Mouse (Mus musculus): Measurements from ENCODE around the gene Mettl11b. TPM values are rescaled to one million over a fixed set of nuclear protein-coding genes. Genes with fewer than 3 reads are reported as not detected.
"Not testable (repeated sequence)": the region's sequence is repeated elsewhere in the genome, so short reads cannot be mapped to it uniquely, and the experiment has no call there.

Gene Mettl11b
- 10 to 100 TPM; 21.9 to 42.0 TPM for total RNA-seq (2021)
- long read RNA-seq, experiment 1, transcript Mettl11b-201 (4 exons, 1,790 nt): major isoform, 25 of 41 reads
- long read RNA-seq, experiment 1, partial matches to known transcripts: 0 of 41 reads
- long read RNA-seq, experiment 1, other reads (novel, unspliced or antisense): 16 of 41 reads
- long read RNA-seq, experiment 2, transcript Mettl11b-201 (4 exons, 1,790 nt): major isoform, 29 of 51 reads
- long read RNA-seq, experiment 2, partial matches to known transcripts: 2 of 51 reads
- long read RNA-seq, experiment 2, other reads (novel, unspliced or antisense): 19 of 51 reads

- DNase-seq (ENCODE audit: low spot score): peak; percentile 84
Measured at GRCm38 (mm10) chr1:163725106-163725759, at the start of gene Mettl11b. Gene Mettl11b (minus strand): TSS chr1:163725232.

- DNase-seq (ENCODE audit: low spot score): no peak
Measured at GRCm38 (mm10) chr1:163757462-163758207, 32.6 kb upstream of the Mettl11b start.

- no peak for DNase-seq (ENCODE audit: low spot score)
Measured at GRCm38 (mm10) chr1:163751360-163751992, 26.4 kb upstream of the Mettl11b start.

GRCm38 (mm10) chr1:163737239-163737533 is 12.2 kb upstream of the Mettl11b start:
- DNase-seq (ENCODE audit: low spot score): no peak

GRCm38 (mm10) chr1:163736441-163737238 is 11.6 kb upstream of the Mettl11b start:
- DNase-seq (ENCODE audit: low spot score): no peak

DNA sequence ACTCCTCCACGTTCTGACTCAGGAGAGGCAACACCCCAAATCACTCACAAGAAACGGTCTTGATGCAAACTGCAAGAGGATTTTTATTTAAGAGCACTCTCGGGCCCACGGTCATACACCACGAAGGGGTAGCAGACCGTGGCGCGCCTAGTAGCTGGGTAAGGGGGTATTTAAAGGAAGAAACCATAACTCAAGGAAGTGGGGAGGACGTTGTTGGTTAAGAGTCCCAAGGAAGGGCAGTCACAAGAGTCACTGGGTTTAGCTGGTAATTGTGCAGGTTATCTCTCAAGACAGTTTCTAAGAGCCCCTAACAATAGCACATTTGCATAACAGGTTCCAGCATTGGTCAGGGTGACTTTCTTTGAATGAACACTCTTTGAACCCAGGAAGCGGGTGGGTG is 6.1 kb upstream of the Mettl11b start:
- not testable (repeated sequence) for DNase-seq (ENCODE audit: low spot score)

- DNase-seq (ENCODE audit: low spot score): no peak
Measured at GRCm38 (mm10) chr1:163723913-163724312, 1.1 kb downstream of the Mettl11b start.

DNA sequence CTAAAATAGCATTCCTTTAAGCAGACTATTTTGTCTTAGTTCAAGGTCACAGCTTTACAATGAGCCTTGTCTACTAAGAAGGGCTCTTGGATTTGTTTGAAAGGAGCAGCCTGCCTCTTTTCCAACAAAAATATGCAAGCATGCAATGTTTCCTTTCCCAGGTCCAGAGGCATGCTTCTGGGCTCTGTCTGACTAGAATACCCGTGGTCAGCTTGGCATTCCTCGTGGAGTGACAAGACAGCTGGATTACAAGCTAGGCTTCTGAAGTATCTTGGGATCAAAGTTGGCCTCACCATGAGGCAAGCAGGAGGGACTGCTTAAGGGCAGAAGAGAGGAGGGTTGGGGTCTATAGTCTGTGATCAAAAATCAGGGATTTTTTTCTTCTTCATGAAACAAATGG is 16.4 kb downstream of the Mettl11b start:
- DNase-seq (ENCODE audit: low spot score): peak; percentile 25

DNA sequence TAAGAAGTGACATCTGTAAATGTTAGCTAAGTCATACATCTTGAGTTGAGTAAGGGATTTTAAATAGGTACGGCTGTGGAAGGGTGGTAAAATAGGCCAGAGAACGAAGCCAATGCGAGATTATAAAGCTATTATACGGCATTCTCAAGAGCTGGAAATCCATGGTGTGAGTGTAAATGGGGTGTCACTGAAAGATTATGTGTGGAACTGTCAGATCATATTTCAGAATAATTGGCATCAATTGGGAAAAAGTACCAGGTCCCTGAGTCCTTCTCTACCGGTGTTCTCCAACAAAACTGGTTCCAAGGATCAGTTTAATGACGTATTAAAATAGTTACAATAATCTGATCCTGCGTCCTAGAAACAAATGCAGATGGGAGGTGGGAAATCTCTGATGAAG is 24.5 kb downstream of the Mettl11b start:
- DNase-seq (ENCODE audit: low spot score): no peak

DNA sequence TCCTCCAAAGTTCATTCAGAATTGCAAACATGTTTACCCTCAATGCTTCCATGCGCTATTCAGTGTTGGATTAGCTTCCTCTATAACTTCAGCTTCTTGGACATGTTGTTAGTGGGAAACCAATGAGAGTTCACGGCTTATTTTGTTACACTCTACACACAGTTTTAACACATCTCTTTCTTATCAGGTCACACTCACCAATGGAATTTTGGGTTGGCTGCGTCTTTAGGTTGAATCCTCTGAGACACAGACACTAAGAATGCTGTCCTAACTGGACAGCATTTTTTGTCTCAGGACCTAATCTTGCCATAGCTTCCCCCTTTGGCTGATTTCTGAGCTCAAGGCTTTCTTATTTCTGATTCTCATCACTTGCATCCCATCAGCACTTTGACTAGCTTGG is 25.3 kb downstream of the Mettl11b start:
- no peak for DNase-seq (ENCODE audit: low spot score)

DNA sequence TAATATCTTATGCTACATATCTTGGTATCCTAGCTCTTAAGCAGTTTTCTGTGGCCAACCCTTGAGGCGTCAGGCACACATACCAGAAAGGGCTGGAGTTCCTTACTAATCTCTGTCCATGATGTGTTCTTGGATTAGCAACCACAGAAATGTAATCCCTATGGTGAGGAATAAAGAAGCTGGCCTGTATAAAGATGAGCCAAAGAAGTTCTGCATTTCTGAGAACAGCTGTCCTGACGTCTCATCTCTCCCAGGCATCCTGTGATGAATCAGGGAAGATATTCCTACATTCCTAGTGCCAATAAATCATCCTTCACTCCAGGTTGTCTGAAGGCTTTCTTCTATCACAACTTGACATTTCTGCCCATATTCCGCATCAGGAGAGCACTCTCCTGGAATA is 33.2 kb downstream of the Mettl11b start:
- DNase-seq (ENCODE audit: low spot score): no peak

DNA sequence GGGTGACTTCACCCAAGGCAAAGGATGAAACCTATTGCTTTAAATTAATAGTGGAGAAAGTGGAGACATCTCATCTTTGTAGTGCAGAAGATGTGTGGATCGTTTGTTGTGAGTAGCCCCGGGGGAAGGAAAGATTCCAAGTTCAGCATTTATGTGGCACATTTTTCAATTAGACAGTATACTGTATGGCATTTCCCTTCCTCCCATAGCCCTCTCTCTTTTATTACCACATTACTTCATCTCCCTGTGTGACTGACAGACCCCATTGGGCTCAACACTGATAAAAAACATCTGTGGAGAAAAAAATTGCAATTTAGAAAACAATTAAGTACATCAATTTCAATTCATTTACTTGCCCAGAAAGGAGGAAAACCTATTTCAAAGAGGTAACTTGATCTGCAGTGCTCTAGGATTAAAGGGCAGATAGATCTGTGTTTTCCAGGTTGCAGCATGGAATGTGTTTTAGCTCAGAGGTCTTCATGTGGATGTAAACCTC is 42.0 kb downstream of the Mettl11b start:
- DNase-seq (ENCODE audit: low spot score): no peak

DNA sequence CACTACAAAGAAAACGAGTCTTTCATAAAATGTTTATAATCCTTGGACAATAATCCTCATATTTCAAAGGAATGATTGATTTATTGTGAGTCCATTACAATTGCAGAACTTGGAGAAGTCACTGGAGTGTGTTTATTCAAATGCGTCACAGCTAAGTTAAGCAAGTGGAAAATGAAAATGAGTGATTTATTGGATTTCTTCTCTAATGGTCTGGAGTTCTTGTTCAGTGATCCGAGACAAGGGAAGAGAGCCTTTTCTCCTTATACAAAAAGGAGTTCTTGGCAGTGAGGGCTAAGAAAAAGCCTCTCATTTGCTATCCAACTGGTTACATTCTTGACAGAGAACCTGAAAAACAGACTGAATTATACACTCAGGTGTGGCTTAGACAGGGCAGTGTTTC is 42.9 kb downstream of the Mettl11b start:
- no peak for DNase-seq (ENCODE audit: low spot score)

- no peak for DNase-seq (ENCODE audit: low spot score)
Measured at GRCm38 (mm10) chr1:163672866-163673265, 52.2 kb downstream of the Mettl11b start.

- DNase-seq (ENCODE audit: low spot score): no peak
Measured at GRCm38 (mm10) chr1:163671326-163671725, 53.7 kb downstream of the Mettl11b start.

DNA sequence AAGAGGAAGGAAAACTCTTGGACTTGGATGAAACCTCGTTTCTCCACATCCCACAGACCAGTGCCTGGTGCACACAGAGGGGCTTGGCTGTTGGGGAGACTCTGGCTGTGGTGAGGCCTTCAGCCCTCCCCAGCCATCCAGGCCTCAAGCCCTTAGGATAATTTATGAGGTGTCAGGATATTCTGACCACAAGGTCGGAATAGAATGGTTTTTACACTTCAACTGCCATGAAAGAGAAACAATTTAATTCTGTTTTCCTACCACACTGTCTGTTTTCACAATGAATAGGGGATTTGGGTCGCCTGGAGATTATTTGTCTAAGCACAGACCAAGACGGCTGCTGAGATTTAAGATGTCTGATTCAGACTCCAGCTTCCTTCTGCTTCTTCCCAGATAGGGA is 54.3 kb downstream of the Mettl11b start:
- DNase-seq (ENCODE audit: low spot score): no peak

DNA sequence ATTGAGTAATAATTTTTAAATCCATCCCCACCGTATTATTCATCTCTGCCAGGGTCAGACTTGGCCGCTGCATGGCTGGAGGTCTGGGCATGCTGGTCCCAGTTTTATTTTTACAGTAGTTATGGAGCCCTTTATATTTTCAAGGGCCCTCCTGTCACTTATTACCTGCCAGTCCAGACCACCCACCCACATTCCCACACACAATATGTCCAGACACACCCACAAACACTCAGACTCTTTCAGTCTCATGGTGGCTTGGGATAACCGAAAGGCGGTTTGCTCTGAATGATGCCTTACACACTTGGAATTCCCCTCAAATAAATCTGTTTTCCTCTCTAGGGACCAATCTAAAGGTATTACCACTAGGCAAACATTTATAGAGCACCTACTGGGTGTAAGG is 55.1 kb downstream of the Mettl11b start:
- DNase-seq (ENCODE audit: low spot score): no peak

DNA sequence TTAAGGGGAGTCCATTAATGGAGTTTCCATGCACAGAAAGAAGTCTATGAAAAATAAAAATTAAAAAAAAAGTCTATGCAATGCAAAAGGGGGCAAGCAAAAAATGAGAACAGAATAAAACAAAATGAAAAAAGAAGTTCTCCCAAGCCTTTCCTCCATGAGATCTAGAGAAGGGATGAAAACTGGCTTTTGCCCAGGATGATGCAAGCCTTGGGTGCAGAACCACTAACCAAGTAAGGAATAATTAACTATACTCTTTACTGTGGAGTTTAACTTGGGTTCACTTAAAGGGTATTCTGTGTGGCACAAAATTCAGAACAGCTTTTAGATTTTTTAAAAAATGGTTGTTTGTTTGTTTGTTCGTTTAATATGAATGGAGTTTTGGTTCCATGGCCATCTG is 62.6 kb downstream of the Mettl11b start:
- no peak for DNase-seq (ENCODE audit: low spot score)

DNA sequence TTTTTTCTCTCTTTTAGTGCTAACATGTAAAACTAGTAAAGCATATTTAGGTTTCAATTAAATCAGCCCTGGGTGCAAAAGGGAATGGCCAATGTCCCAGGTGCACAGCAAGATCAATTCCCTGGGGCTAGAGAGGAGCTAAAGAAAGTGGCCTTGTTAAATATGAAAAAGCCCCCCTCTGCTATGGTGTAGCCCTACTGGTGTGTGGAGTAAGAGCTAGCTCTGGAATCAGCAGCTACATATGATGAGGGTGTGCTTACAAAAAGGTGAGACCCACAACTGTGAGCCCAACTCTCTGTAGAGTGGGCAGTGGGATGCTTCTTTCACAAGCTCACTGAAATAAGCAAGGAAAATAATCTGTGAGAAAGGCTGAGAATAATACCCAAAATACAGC is 66.5 kb downstream of the Mettl11b start:
- DNase-seq (ENCODE audit: low spot score): no peak

GRCm38 (mm10) chr1:163657766-163658534 is 67.1 kb downstream of the Mettl11b start:
- no peak for DNase-seq (ENCODE audit: low spot score)

Measured in gastrocnemius, adult 18-20 months (tissue).